In genomic region chr3:19455838-19456448, GRCm38 (mm10) we compare ENCODE assay signal across 23 mouse cellular contexts.
"Had no signal": no experiment of that assay in that cellular context is flagged by ENCODE, and none has a peak within 500 bp of the region (broad histone marks: within the 10 kb centered on the region; RNA-seq: fewer than 3 reads in every experiment).

No protein-coding gene starts in this region.

- DNase-seq: kidney, adult 11 months; kidney, adult 9 months; layer of hippocampus, postnatal 36 days; liver; lung, adult 18-20 months; lung, postnatal 10 days; lung, postnatal 36 days; retina, postnatal 1 day; right cerebral cortex, postnatal 25 days; spleen, adult 18-20 months; thymus, postnatal 25 days had no signal

- H3K4me1 ChIP-seq: limb, embryonic 10.5 days; limb, embryonic 13.5 days; liver, embryonic 12.5 days; liver, embryonic 15.5 days; lung, embryonic 15.5 days; midbrain, embryonic 10.5 days; midbrain, embryonic 13.5 days; neural tube, embryonic 13.5 days had no signal

- ATAC-seq: liver, embryonic 12.5 days; midbrain, embryonic 13.5 days; midbrain, embryonic 16.5 days had no signal

- H3K9ac ChIP-seq: limb, embryonic 13.5 days; liver, embryonic 12.5 days; liver, embryonic 15.5 days; lung, embryonic 15.5 days; midbrain, embryonic 13.5 days; neural tube, embryonic 13.5 days had no signal

- H3K36me3 ChIP-seq: limb, embryonic 10.5 days; limb, embryonic 13.5 days; liver, embryonic 12.5 days; liver, embryonic 15.5 days; lung, embryonic 15.5 days; midbrain, embryonic 10.5 days; midbrain, embryonic 13.5 days; neural tube, embryonic 13.5 days had no signal

- H3K27me3 ChIP-seq: limb, embryonic 13.5 days; liver, embryonic 12.5 days; liver, embryonic 15.5 days; lung, embryonic 15.5 days; megakaryocyte, embryonic 14.5 days; midbrain, embryonic 13.5 days; neural tube, embryonic 13.5 days had no signal

- H3K27ac ChIP-seq: layer of hippocampus, adult 2 months; limb, embryonic 10.5 days; limb, embryonic 13.5 days; liver, embryonic 12.5 days; liver, embryonic 15.5 days; lung, embryonic 15.5 days; midbrain, embryonic 10.5 days; midbrain, embryonic 13.5 days; neural tube, embryonic 13.5 days had no signal

- H3K4me3 ChIP-seq: layer of hippocampus, adult 2 months; limb, embryonic 10.5 days; limb, embryonic 13.5 days; liver, embryonic 12.5 days; liver, embryonic 15.5 days; lung, embryonic 15.5 days; megakaryocyte, embryonic 14.5 days; midbrain, embryonic 10.5 days; midbrain, embryonic 13.5 days; myocyte; neural tube, embryonic 13.5 days had no signal

- H3K9me3 ChIP-seq: limb, embryonic 10.5 days; limb, embryonic 13.5 days; liver, embryonic 12.5 days; liver, embryonic 15.5 days; lung, embryonic 15.5 days; megakaryocyte, embryonic 14.5 days; midbrain, embryonic 10.5 days; midbrain, embryonic 13.5 days; neural tube, embryonic 13.5 days had no signal

- H3K4me2 ChIP-seq: limb, embryonic 13.5 days; liver, embryonic 12.5 days; liver, embryonic 15.5 days; lung, embryonic 15.5 days; midbrain, embryonic 13.5 days; neural tube, embryonic 13.5 days had no signal
